Mouse (Mus musculus): ENCODE measurements around the gene Cd300lg. TPM values are rescaled to one million over a fixed set of nuclear protein-coding genes. Genes with fewer than 3 reads are reported as not detected.
A peak's percentile ranks its signal among the peaks of the same experiment; 100 is the strongest.

Cd300lg gene
- total RNA-seq, 2 experiments from 2014 or later: 0.32 TPM; not detected in 1

GRCm38 (mm10) chr11:102044691-102045212 is 3.4 kb downstream of the Cd300lg start:
- intact Hi-C loops (cut with DNase I): no loop called here
- no peak for DNase-seq (ENCODE audit: low spot score in 2 of 2)

GRCm38 (mm10) chr11:102046607-102047006 is 5.3 kb downstream of the Cd300lg start:
- DNase-seq (ENCODE audit: low spot score in 2 of 2): no peak
- intact Hi-C loops (cut with DNase I): no loop called here

GRCm38 (mm10) chr11:102049875-102050482 is 8.7 kb downstream of the Cd300lg start:
- no peak for DNase-seq (ENCODE audit: low spot score in 2 of 2)
- intact Hi-C loops (cut with DNase I): no loop called here

- no peak for DNase-seq (ENCODE audit: low spot score in 2 of 2)
- intact Hi-C loops (cut with DNase I): no loop called here
These were observed 10.2 kb downstream of the Cd300lg start for GRCm38 (mm10) chr11:102051541-102051940.

- intact Hi-C loops (cut with DNase I): no loop called here
- DNase-seq (ENCODE audit: low spot score in 2 of 2): no peak
These were observed 10.6 kb downstream of the Cd300lg start for GRCm38 (mm10) chr11:102051954-102052353.

GRCm38 (mm10) chr11:102052697-102053096 is 11.4 kb downstream of the Cd300lg start:
- no peak for DNase-seq (ENCODE audit: low spot score in 2 of 2)
- intact Hi-C loops (cut with DNase I): no loop called here

GRCm38 (mm10) chr11:102053183-102053582 is 11.9 kb downstream of the Cd300lg start:
- intact Hi-C loops (cut with DNase I): no loop called here
- no peak for DNase-seq (ENCODE audit: low spot score in 2 of 2)

GRCm38 (mm10) chr11:102053847-102054246 is 12.5 kb downstream of the Cd300lg start:
- intact Hi-C loops (cut with DNase I): no loop called here
- peak in 1 of 2 experiments; percentile 36 for DNase-seq (ENCODE audit: low spot score in 2 of 2)

GRCm38 (mm10) chr11:102061236-102061940 is 20.1 kb downstream of the Cd300lg start:
- peak; percentile 72 to 76 for DNase-seq (ENCODE audit: low spot score in 2 of 2)

GRCm38 (mm10) chr11:102061941-102062473 is 20.7 kb downstream of the Cd300lg start:
- no peak for DNase-seq (ENCODE audit: low spot score in 2 of 2)
- intact Hi-C loops (cut with DNase I): loop anchor here (1.0 kb wide), 2 partner anchors 25 to 76 kb away; no protein-coding TSS in a partner anchor

More at GRCm38 (mm10) chr11:102061236-102061940, 20.1 kb downstream of the Cd300lg start:
- intact Hi-C loops (cut with DNase I): loop anchor here (1.0 kb wide), 2 partner anchors 26 to 77 kb away; no protein-coding TSS in a partner anchor

- intact Hi-C loops (cut with DNase I): no loop called here
- no peak for DNase-seq (ENCODE audit: low spot score in 2 of 2)
These were observed 21.8 kb downstream of the Cd300lg start for GRCm38 (mm10) chr11:102063076-102063475.

- intact Hi-C loops (cut with DNase I): no loop called here
These were observed 27.7 kb downstream of the Cd300lg start for GRCm38 (mm10) chr11:102068969-102069368.

GRCm38 (mm10) chr11:102069633-102070032 is 28.3 kb downstream of the Cd300lg start:
- DNase-seq (ENCODE audit: low spot score in 2 of 2): no peak
- intact Hi-C loops (cut with DNase I): no loop called here

More at GRCm38 (mm10) chr11:102068969-102069368, 27.7 kb downstream of the Cd300lg start:
- no peak for DNase-seq (ENCODE audit: low spot score in 2 of 2)

- intact Hi-C loops (cut with DNase I): no loop called here
- DNase-seq (ENCODE audit: low spot score in 2 of 2): no peak
These were observed 29.1 kb downstream of the Cd300lg start for GRCm38 (mm10) chr11:102070426-102070825.

- DNase-seq (ENCODE audit: low spot score in 2 of 2): no peak
- intact Hi-C loops (cut with DNase I): no loop called here
These were observed 31.4 kb downstream of the Cd300lg start for GRCm38 (mm10) chr11:102072729-102073128.

GRCm38 (mm10) chr11:102073722-102074121 is 32.4 kb downstream of the Cd300lg start:
- intact Hi-C loops (cut with DNase I): no loop called here
- DNase-seq (ENCODE audit: low spot score in 2 of 2): no peak

- intact Hi-C loops (cut with DNase I): no loop called here
- DNase-seq (ENCODE audit: low spot score in 2 of 2): peak; percentile 62 to 72
These were observed 41.0 kb downstream of the Cd300lg start for GRCm38 (mm10) chr11:102082322-102082721.

GRCm38 (mm10) chr11:102083193-102083592 is 41.9 kb downstream of the Cd300lg start:
- intact Hi-C loops (cut with DNase I): no loop called here
- peak in 1 of 2 experiments; percentile 31 for DNase-seq (ENCODE audit: low spot score in 2 of 2)

- no peak for DNase-seq (ENCODE audit: low spot score in 2 of 2)
- intact Hi-C loops (cut with DNase I): no loop called here
These were observed 42.9 kb downstream of the Cd300lg start for GRCm38 (mm10) chr11:102084159-102084558.

GRCm38 (mm10) chr11:102086331-102086730 is 45.0 kb downstream of the Cd300lg start:
- intact Hi-C loops (cut with DNase I): no loop called here
- DNase-seq (ENCODE audit: low spot score in 2 of 2): peak; percentile 70 to 74
